Comparison of ENCODE assay signal across 13 mouse cellular contexts in genomic region chr2:38348660-38349420, GRCm38 (mm10). TPM values are rescaled to one million over a fixed set of nuclear protein-coding genes. Genes with fewer than 3 reads are reported as not detected.
DNase-seq lines count a peak whose midpoint lies in the region; ATAC-seq and TF ChIP-seq lines count a peak whose summit lies in the region.
"Had no signal": no experiment of that assay in that cellular context is flagged by ENCODE, and none has a peak within 500 bp of the region (broad histone marks: within the 10 kb centered on the region; RNA-seq: fewer than 3 reads in every experiment).

No protein-coding gene starts in this region.

- H3K4me1 ChIP-seq in hindbrain, embryonic 11.5 days (replicated peaks; ENCODE audit: control insufficient read depth, insufficient read depth, low read length) = peaks cover 24% of the 10 kb centered on the region
- peaks cover 21% of the 10 kb centered on the region for H3K4me1 ChIP-seq in hindbrain, embryonic 16.5 days (ENCODE audit: control insufficient read depth, insufficient read depth, low read depth, low read length)
- no peaks in the 10 kb centered on the region; the same call in 1 of the 2 replicates for H3K4me1 ChIP-seq in cortical plate, adult 2 months (ENCODE audit: control insufficient read depth, insufficient read depth, low read length)
- peaks cover 73% of the 10 kb centered on the region for H3K4me1 ChIP-seq in forebrain, embryonic 15.5 days
- peaks cover 24% of the 10 kb centered on the region for H3K4me1 ChIP-seq in liver, embryonic 13.5 days (replicated peaks)

- H3K9ac ChIP-seq in hindbrain, embryonic 11.5 days (ENCODE audit: low read depth, low read length) = no peak overlapping the region
- H3K9ac ChIP-seq in hindbrain, embryonic 16.5 days (ENCODE audit: low read depth, low read length) = no peak overlapping the region
- H3K9ac ChIP-seq in forebrain, embryonic 15.5 days (replicated peaks) = peak overlapping the region; percentile 93
- H3K9ac ChIP-seq in liver, embryonic 13.5 days = no peak overlapping the region

- H3K27ac ChIP-seq in hindbrain, embryonic 11.5 days (ENCODE audit: low read depth, low read length) = 0 out of 2 replicates have a peak overlapping the region, but pooled peaks have one; percentile 17
- no peak overlapping the region for H3K27ac ChIP-seq in hindbrain, embryonic 16.5 days (ENCODE audit: low read depth, low read length)
- no peak overlapping the region for H3K27ac ChIP-seq in cortical plate, adult 2 months (ENCODE audit: insufficient read depth, low read length)
- peak overlapping the region; percentile 96 for H3K27ac ChIP-seq in forebrain, embryonic 15.5 days (replicated peaks)
- H3K27ac ChIP-seq in liver, embryonic 13.5 days = no peak overlapping the region
- H3K27ac ChIP-seq: kidney, postnatal 0 days had no signal

- no peak for DNase-seq in hindbrain, embryonic 11.5 days (ENCODE audit: low spot score)
- DNase-seq in liver, embryonic 13.5 days = no peak
- DNase-seq in gastrocnemius, postnatal 25 days = no peak
- no peak for DNase-seq in right cerebral cortex, postnatal 4 days
- no peak for DNase-seq in cerebellum, adult 8-10 months
- DNase-seq: thymus, adult 2 months had no signal

- peak; percentile 23; the same call in 1 of the 2 replicates for ATAC-seq in hindbrain, embryonic 11.5 days (ENCODE audit: low FRiP score)
- ATAC-seq in hindbrain, embryonic 16.5 days = no peak
- ATAC-seq in forebrain, embryonic 15.5 days (replicated peaks) = no peak
- ATAC-seq in liver, embryonic 13.5 days (ENCODE audit: low read depth) = no peak

- no peaks in the 10 kb centered on the region for H3K9me3 ChIP-seq in hindbrain, embryonic 11.5 days (ENCODE audit: control insufficient read depth, low read length)
- H3K9me3 ChIP-seq in hindbrain, embryonic 16.5 days (ENCODE audit: control insufficient read depth, low read length) = no peaks in the 10 kb centered on the region
- no peaks in the 10 kb centered on the region for H3K9me3 ChIP-seq in forebrain, embryonic 15.5 days
- H3K9me3 ChIP-seq in liver, embryonic 13.5 days (replicated peaks) = no peaks in the 10 kb centered on the region

- H3K4me2 ChIP-seq in hindbrain, embryonic 11.5 days (replicated peaks; ENCODE audit: low read depth, low read length) = peak overlapping the region; percentile 40; the same call in 1 of the 2 replicates
- no peak overlapping the region; the same call in 1 of the 2 replicates for H3K4me2 ChIP-seq in hindbrain, embryonic 16.5 days (ENCODE audit: low read length)
- H3K4me2 ChIP-seq in forebrain, embryonic 15.5 days (replicated peaks) = peak overlapping the region; percentile 86
- H3K4me2 ChIP-seq in liver, embryonic 13.5 days = no peak overlapping the region; the same call in 1 of the 2 replicates

- TF ChIP-seq CTCF in cortical plate, adult 2 months (IDR thresholded peaks at IDR 0.05; ENCODE audit: extremely low read depth, insufficient read depth, low read length) = no peak

- under 1% methylated on average over 19 of the region's 19 CpGs for WGBS in hindbrain, embryonic 11.5 days
- WGBS in hindbrain, embryonic 16.5 days = under 1% methylated on average over 19 of the region's 19 CpGs
- 8% methylated on average over 19 of the region's 19 CpGs for WGBS in forebrain, embryonic 15.5 days
- 3% methylated on average over 19 of the region's 19 CpGs for WGBS in liver, embryonic 13.5 days (ENCODE audit: insufficient replicate concordance)

- TF ChIP-seq POLR2A in cortical plate, adult 2 months (IDR thresholded peaks at IDR 0.05; ENCODE audit: extremely low read depth, insufficient read depth, low read length) = no peak

- peaks cover 93% of the 10 kb centered on the region for H3K27me3 ChIP-seq in hindbrain, embryonic 11.5 days (ENCODE audit: control insufficient read depth, insufficient read depth, low read length)
- H3K27me3 ChIP-seq in hindbrain, embryonic 16.5 days (replicated peaks; ENCODE audit: control insufficient read depth, insufficient read depth, low read length) = peaks cover 73% of the 10 kb centered on the region
- H3K27me3 ChIP-seq in forebrain, embryonic 15.5 days = peaks cover 4% of the 10 kb centered on the region; the same call in 1 of the 2 replicates
- peaks cover 100% of the 10 kb centered on the region for H3K27me3 ChIP-seq in liver, embryonic 13.5 days

- 0 out of 2 replicates have a peak overlapping the region, but pooled peaks have one; percentile 25 for H3K4me3 ChIP-seq in hindbrain, embryonic 11.5 days (ENCODE audit: low read depth, low read length)
- H3K4me3 ChIP-seq in hindbrain, embryonic 16.5 days (ENCODE audit: low read length) = no peak overlapping the region; the same call in 1 of the 2 replicates
- H3K4me3 ChIP-seq in cortical plate, adult 2 months (ENCODE audit: insufficient read depth, low read length) = peak overlapping the region; percentile 33; the same call in 1 of the 2 replicates
- peak overlapping the region; percentile 49 for H3K4me3 ChIP-seq in forebrain, embryonic 15.5 days
- H3K4me3 ChIP-seq in liver, embryonic 13.5 days (replicated peaks) = peak overlapping the region; percentile 37; the same call in 1 of the 2 replicates

- no peaks in the 10 kb centered on the region for H3K36me3 ChIP-seq in hindbrain, embryonic 11.5 days (ENCODE audit: control insufficient read depth, insufficient read depth, low read length)
- no peaks in the 10 kb centered on the region for H3K36me3 ChIP-seq in hindbrain, embryonic 16.5 days (ENCODE audit: control insufficient read depth, insufficient read depth, low read length)
- no peaks in the 10 kb centered on the region for H3K36me3 ChIP-seq in forebrain, embryonic 15.5 days
- no peaks in the 10 kb centered on the region for H3K36me3 ChIP-seq in liver, embryonic 13.5 days

RNA-seq across cellular contexts. Expression of gene Lhx2, which starts 9.8 kb away (rescaled TPM):
- polyA plus RNA-seq in hindbrain, embryonic 11.5 days (2014; fragmentation: Nextera tagmentation; extraction: Ambion mirVana) = 21.9 and 24.4 TPM in 2 replicates
- 6.8 and 9.2 TPM in 2 replicates for polyA plus RNA-seq in hindbrain, embryonic 16.5 days (2015; fragmentation: Nextera tagmentation; extraction: Ambion mirVana)
- polyA plus RNA-seq in cortical plate, adult 2 months (2012; rRNA removed) = 82.4 and 83.3 TPM in 2 replicates
- polyA plus RNA-seq in forebrain, embryonic 15.5 days (2015; fragmentation: Nextera tagmentation; extraction: Ambion mirVana) = 91.0 and 111 TPM in 2 replicates
- polyA plus RNA-seq in liver, embryonic 13.5 days (2015; fragmentation: Nextera tagmentation; extraction: Ambion mirVana) = 2.7 and 2.9 TPM in 2 replicates
- under 1 TPM; 0.13 to 0.38 TPM for total RNA-seq in gastrocnemius, postnatal 25 days (2021)
- total RNA-seq: common myeloid progenitor, adult 5-6 weeks; monocyte, adult 5-6 weeks had no signal
- polyA plus RNA-seq: lung, adult 2 months had no signal

Comparison
In these comparisons a context has a peak if more than half of its experiments do, and no peak if none do; other contexts are left out.
1. H3K27ac ChIP-seq: peak in hindbrain, embryonic 11.5 days (single experiment) and forebrain, embryonic 15.5 days (single experiment); none in hindbrain, embryonic 16.5 days (single experiment), cortical plate, adult 2 months (single experiment) and liver, embryonic 13.5 days (single experiment).
2. H3K4me2 ChIP-seq: peak in hindbrain, embryonic 11.5 days (single experiment) and forebrain, embryonic 15.5 days (single experiment); none in hindbrain, embryonic 16.5 days (single experiment) and liver, embryonic 13.5 days (single experiment).